Mouse (Mus musculus) central nervous system, embryonic 18 days (tissue): Measurements from ENCODE around the gene Olfr938. TPM values are rescaled to one million over a fixed set of nuclear protein-coding genes. Genes with fewer than 3 reads are reported as not detected.

Experiments used
- polyA plus RNA-seq: library from polyadenylated mRNA; depleted of rRNA; stranded (reverse); fragments of >200 nt; gene quantifications from 2 replicates; pipeline ENCODE4 v1.2.3, GENCODE M21; 2012; rRNA removed

Gene Olfr938
- not detected in 2 replicates for polyA plus RNA-seq

GRCm38 (mm10) chr9:39078787-39079186 lies at the start of gene Olfr938:
TSS of gene Olfr938 (minus strand) at chr9:39078887.

GRCm38 (mm10) chr9:39127831-39128230 lies 49.1 kb upstream of the Olfr938 start, which contains the start of gene Olfr27:
TSS of gene Olfr27 (plus strand) at chr9:39128131.

GRCm38 (mm10) chr9:39064851-39065250 lies 13.8 kb downstream of the Olfr938 start, which contains the start of gene Olfr937:
TSS of gene Olfr937 (minus strand) at chr9:39064951.

Other genes starting within 250 kb of the Olfr938 start
- gene Olfr924, start 234.4 kb downstream of the Olfr938 start, polyA plus RNA-seq, result not detected in 2 replicates
- gene Olfr26, start 223.8 kb downstream of the Olfr938 start, polyA plus RNA-seq, result not detected in 2 replicates
- gene Olfr926, start 201.8 kb downstream of the Olfr938 start, polyA plus RNA-seq, result not detected in 2 replicates
- gene Olfr930, start 149.1 kb downstream of the Olfr938 start, polyA plus RNA-seq, result not detected in 2 replicates
- not detected in 2 replicates for gene Olfr933, start 106.6 kb downstream of the Olfr938 start, polyA plus RNA-seq
- gene Olfr934, start 90.6 kb downstream of the Olfr938 start, polyA plus RNA-seq, result not detected in 2 replicates
- not detected in 2 replicates for gene Olfr935, start 79.2 kb downstream of the Olfr938 start, polyA plus RNA-seq
- not detected in 2 replicates for gene Olfr146, start 55.5 kb downstream of the Olfr938 start, polyA plus RNA-seq
- not detected in 2 replicates for gene Olfr937, start 13.9 kb downstream of the Olfr938 start, polyA plus RNA-seq
- gene Olfr27, start 49.2 kb upstream of the Olfr938 start, polyA plus RNA-seq, result not detected in 2 replicates
- not detected in 2 replicates for gene Olfr943, start 87.4 kb upstream of the Olfr938 start, polyA plus RNA-seq
- not detected in 2 replicates for gene Olfr944, start 123.0 kb upstream of the Olfr938 start, polyA plus RNA-seq
- not detected in 2 replicates for gene Olfr1537, start 171.1 kb upstream of the Olfr938 start, polyA plus RNA-seq
- gene Olfr945, start 197.9 kb upstream of the Olfr938 start, polyA plus RNA-seq, result not detected in 2 replicates
- not detected in 2 replicates for gene Olfr948, start 247.2 kb upstream of the Olfr938 start, polyA plus RNA-seq